Mouse (Mus musculus) 3T3-L1 (cell line): ENCODE measurements around the gene Olfr465-ps1.
A peak's percentile ranks its signal among the peaks of the same experiment; 100 is the strongest.

Source experiments
- DNase-seq: peaks from one replicate; pipeline ENCODE4 v3.0.0-alpha.2; 2015; ENCODE audit warnings: low read depth, low spot score

Gene Olfr465-ps1

DNA sequence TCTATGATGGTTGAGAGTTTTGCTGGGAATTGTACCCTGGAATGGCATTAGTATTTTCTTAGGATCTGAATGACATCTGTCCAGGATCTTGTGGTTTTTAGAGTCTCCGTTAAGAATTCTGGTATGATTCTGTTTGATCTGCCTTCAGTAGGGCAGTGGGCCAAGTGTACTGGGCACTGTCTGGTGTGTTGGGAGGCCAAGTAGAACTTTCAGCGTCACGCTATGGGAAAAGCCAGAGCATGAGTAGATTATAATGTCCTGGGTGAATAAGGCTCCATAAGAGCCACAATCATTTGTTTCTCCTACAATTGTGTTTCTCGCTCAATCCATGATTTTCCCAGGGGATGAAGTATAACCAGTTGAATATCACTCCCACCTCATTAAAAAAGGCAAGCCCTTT is at the start of gene Olfr465-ps1:
Olfr465-ps1 (plus strand) TSS at position 301 of the 400 bp plus-strand sequence.
- no peak for DNase-seq

DNA sequence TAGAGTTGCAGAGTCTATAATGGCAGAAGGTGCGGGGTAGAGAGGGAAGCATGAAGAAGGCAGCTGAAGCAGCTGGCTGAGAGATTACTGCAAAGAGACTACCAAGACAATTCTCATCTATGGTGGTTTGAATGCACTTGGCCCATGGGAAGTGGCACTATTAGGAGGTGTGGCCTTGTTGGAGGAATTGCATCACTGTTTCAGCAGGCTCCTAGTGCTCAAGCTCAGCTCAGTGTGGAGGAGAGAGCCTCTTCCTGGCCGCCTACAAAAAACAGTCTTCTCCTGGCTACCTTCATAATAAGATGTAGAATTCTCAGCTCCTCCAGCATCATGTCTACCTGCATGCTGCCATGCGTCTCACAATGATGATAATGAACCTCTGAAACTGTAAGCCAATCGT is 42.0 kb upstream of the Olfr465-ps1 start:
- DNase-seq: no peak

DNA sequence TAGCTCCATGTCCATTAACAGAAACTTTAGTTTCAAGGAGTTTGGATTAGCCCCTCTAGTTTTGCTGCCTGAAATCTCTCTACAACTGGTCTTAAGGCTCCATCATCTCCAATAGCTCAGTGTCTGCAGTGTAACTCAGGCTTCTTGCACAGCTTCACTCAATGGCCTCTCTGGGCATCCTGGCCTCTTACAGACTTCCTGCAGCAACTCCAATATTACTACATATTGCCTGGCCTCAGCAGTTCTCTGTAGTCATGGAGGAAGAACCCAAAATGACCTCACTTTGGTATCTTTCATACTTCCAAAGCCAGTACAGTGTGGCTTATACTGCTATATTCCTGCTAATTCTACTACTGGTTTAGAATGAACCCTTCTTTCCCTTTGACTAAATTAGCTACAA is 40.9 kb upstream of the Olfr465-ps1 start:
- DNase-seq: no peak

DNA sequence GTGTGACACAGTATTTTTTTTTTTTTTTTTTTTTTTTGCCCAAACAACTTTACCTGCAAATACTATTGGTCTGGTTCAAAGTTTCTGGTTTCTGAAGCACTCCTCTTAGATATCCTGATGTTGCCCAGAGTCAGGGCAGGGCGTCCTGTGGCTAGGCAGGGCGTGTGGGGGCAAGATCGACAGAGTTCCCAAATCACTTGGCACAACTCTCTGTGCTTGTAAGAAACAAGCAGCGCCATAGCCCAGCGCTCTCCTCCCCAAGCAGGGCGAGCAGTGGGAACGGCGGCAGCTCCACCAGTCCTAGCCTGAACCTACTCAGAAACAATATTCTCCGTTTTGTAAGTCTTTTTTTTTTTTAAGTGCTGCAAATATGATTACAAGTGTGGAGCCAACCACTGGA is 37.2 kb upstream of the Olfr465-ps1 start:
- no peak for DNase-seq

DNA sequence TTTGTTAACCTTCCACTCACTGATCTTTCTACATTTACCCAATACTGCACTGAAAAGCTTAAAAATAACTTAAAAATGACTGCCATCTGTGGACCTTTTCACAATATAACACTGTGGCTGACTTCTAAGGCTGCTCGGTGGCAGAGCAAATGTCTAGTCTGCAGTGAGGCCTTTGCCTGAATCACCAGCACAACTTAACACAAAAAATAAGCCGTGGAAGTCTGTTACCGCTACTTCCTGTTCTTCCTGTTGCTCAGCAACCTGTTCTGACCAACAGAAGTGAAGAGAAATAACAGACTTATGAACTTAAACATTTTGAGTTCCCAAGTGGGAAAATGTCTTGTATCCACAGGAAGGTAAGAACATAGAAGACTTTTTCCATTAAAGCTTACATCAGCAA is 36.7 kb upstream of the Olfr465-ps1 start:
- DNase-seq: no peak

DNA sequence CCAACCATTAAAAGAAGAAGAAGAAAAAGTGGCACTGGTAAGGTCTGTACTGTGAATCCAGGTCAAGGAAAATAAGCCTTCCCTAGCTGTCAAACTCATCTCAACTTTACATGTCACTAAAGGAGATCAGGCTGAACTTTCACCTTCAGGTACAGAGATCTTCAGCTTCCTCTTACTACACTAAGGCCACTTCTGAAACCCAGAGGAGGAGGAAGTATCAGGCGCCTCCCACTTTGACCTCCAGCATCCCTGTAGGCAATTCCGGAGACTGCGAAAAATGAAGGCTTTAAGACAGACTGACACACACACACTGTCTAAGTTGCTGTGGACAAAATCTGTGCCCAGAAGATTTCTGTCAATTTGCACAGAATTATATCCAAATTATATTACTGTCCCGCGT is 25.9 kb upstream of the Olfr465-ps1 start:
- peak; percentile 50 for DNase-seq

DNA sequence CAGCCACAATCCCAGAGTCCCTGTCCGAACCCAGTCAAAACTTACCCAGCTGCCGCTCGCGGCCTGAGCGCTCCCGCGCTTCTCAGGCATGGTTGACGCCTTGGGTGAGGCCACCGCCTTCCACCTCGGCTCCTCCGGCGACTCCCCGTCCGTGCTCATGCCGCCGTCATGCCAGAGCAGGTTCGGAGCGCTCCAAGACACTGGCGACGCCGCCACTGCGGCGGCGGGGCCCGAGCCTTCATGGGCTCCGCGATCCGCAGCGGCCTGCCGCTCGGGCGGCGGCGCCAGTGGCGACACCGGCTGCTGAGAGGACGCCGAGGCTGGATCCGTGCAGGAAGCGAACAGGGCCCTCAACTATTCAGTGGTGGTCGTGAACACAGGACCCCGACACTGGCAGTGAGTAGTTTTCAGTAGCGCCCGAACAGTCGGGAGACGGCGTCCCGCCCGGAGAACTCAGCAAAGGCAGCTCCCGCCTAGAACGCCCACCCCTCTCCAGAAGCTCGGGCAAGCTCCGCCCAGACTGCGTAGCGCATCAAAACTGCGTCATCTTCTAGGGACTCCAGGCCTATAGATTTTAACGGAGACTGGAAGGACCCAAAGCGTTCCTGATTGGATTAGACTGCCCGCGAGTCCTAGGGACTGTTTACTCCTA is 25.3 kb upstream of the Olfr465-ps1 start, which contains the start of gene Mfsd14b:
Mfsd14b (minus strand) TSS at position 517 of the 652 bp plus-strand sequence.
- peak; percentile 96 for DNase-seq

DNA sequence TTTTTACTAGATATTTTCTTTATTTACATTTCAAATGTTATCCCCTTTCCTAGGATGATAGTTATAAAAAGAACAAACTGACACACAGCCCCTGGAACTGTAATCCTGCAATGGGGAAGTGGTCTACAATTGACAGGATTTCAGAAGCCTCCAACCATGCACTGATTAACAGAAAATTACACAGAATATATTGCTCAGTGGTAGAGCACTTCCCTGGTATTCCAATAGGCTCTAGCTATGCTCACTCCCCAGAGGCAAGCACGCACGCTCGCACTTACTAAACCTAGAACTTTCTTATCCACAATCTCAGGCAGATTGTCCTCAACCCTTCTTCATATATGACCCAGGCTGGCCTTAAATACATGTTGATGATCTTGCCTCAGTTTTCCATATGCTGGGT is 24.6 kb upstream of the Olfr465-ps1 start:
- peak; percentile 27 for DNase-seq

DNA sequence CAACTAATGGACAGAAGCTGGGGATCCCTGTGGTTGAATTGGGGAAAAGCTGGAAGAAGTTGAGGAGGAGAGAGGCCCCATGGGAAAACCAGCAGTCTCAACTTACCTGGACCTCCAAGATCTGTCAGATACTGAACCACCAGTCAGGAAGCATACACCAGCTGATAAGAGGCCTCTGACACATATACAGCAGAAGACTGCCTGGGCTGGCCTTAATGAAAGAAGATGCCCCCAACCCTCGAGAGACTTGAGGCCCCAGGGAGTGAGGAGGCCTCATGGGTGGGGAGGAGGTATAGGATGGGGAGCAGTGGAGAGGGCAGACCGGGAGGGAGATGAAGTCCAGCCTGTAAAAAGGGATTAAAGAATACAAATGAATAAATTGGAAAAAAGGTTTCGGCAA is 16.9 kb upstream of the Olfr465-ps1 start:
- DNase-seq: no peak

DNA sequence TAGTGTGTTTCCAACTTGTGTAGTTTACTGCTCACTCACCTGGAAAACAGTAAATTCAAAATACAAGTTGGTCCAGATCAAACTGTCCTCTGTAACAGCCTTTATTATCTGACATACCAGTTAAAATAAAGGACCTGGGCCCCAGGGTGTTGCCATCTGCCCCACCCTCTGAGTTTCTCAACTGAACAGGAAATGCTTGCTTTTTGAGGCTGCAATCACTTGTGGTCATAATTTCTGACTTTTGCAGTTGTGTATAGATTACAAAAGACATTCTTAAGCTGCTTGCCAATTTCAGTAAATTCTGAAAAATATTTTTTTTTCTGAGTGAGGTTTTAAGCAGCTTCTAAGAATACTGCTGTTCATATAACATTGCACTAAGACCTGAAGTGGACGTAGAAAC is 15.8 kb upstream of the Olfr465-ps1 start:
- DNase-seq: peak; percentile 10

DNA sequence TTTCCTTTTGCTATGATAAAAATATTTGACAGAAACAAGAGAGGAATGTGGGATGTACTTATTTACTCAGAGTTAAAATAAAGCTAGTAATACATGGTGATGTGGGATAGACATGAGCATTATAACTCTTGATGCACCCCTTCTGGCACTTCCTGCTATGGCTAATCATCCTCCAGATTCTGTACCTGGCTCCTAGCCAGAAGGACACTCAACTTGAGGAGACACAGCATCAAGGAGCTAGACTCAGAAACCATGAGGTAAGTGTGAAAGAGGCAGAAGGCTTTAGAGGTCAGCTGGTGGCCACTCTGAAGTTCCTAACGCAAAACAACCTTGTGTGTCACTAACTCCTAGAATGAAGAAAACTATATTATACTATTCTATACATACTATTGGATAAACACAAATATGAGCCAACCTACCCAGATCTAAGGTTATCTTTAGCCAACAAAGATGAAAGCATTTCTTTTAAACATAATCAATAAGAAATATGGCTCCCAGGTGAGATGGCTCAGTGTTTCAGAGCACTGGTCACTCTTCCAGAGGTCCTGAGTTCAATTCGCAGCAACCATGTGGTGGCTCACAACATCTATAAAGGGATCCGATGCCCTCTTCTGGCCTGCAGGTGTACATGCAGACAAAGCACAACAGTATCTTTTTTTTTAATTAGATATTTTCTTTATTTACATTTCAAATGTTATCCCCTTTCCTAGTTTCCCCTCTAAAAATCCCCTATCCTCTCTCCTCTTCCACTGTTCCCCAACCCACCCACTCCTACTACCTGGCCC is 10.6 kb upstream of the Olfr465-ps1 start:
- peak; percentile 60 for DNase-seq

DNA sequence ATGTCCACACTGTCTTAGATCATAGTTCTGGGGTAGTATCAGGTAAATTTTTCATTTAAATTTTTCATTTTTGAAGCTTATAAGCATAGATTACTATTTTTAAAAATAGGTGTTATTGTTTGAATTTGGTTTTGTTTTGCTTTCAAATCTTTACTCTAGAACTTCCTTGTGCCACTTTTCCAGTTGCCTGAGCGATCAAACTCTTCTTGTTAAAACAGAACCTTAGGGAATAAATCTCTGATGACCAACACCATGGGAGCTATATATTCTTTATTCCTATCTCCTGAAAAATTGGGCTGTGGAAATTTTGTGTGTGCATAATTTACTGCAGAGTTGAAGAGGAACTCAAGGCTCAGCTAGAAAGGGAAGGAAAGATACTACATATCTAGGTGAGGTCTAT is 12.1 kb downstream of the Olfr465-ps1 start, which contains the start of gene Olfr466:
Olfr466 (plus strand) TSS at position 301 of the 400 bp plus-strand sequence.
- no peak for DNase-seq

DNA sequence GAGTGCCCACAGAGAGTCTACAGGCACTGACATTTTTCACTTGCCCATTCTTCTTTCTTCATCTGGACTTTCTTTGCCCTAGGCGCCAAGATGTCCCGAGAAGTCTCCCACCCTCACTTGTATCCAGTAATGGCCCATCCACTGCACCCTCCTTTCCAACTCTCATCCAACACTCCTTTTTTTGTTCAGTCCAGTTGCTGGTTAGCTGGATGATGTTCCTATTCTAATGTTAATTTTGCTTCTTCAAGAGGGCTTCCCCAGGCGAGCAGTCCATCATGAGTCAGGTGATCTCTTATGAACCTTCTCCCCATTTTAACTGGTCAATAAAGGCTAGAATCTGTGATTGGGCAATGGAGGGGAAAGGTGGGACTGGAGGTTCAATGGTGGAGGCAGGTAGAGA is 36.2 kb downstream of the Olfr465-ps1 start:
- DNase-seq: no peak

DNA sequence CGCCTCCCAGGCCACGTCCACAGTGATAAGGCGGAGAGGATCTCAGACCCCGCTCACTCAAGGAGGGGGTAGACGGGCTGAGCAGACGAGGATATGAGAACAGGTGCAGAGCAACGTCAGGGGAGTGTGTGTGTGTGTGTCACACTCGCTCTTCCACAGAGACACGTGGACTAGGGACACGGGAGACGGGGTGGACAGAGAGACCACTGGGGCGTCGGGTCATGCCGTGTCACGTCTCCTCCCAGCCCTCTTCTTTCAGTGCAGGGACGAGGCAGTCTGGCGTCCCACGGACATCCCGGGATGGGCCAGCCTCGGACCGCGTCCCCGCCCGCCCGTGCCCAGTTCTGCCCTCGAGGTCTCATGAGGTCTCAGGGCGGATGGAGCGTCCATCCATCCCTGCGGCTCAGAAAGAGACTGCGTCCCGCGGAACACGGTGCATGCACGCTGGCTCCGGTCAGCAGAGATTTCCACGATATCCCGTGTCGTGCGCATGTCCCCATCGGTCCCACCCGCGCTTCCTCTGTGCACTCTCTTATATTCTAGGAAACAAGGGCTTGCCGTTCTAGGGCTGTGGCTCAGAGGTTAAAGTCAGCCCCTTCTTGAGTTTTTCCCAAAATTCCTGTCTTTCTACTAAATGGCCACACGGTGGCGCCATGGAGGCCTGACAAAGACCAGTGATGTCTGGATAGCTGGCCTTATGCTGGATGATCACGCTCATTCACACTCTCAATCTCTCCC is 38.0 kb downstream of the Olfr465-ps1 start:
- peak; percentile 23 for DNase-seq

DNA sequence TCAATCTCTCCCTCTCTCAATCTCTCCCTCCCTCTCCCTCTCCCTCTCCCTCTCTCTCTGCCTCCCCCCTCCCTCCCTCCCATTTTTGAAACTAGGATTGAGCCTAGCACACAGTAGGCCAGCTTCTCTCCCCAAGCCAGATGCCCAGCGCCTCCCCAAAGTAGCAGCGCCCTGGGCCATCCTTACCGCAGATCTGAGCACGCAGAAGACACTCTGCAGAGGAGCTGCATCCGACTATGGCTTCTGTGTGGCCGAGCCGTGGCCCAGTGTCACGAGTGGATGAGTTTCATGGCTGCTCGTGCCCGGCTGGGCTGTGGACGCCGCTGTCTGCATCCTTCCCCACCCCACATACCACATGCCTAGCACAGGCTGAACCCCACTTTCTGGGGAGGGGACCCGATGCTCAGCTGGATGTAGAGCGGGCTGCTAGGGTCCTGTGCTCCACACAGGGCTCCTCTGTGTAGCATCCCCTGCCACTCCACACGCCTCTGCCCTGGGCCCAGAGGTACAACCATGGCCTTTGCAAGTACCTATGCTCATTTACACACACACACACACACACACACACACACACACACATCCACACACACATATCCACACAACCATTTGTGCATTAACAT is 38.7 kb downstream of the Olfr465-ps1 start:
- DNase-seq: no peak
